Mouse (Mus musculus) heart, postnatal 10 days (tissue): ENCODE measurements around the gene Xrcc4. TPM values are rescaled to one million over a fixed set of nuclear protein-coding genes. Genes with fewer than 3 reads are reported as not detected.

Source experiments
- DNase-seq, 2 experiments: peaks; one replicate each; pipeline ENCODE4 v3.0.0; 2021
- intact Hi-C: fragments of 180-260 bp; cut with DNase I; formaldehyde crosslinking; loops from one replicate; pipeline ENCODE4 v1.15.1; 2025
- total RNA-seq, 2 experiments: library from RNA; stranded (reverse); gene quantifications; 2 replicates each; pipeline ENCODE4 v1.2.3; 2021

The Xrcc4 gene
- total RNA-seq, 2 experiments from 2014 or later: 11.4 to 13.1 TPM

GRCm38 (mm10) chr13:89968671-89969070, 120.7 kb downstream of the Xrcc4 start:
- intact Hi-C loops: no loop called here
- no peak for DNase-seq

GRCm38 (mm10) chr13:89944354-89944753, 145.1 kb downstream of the Xrcc4 start:
- intact Hi-C loops: no loop called here
- DNase-seq: no peak

GRCm38 (mm10) chr13:89929477-89929876, 159.9 kb downstream of the Xrcc4 start:
- intact Hi-C loops: no loop called here
- DNase-seq: peak; percentile 14 to 18

GRCm38 (mm10) chr13:89918814-89919481, 170.5 kb downstream of the Xrcc4 start:
- intact Hi-C loops: no loop called here

GRCm38 (mm10) chr13:89914332-89914731, 175.1 kb downstream of the Xrcc4 start:
- DNase-seq: no peak
- intact Hi-C loops: no loop called here

More at GRCm38 (mm10) chr13:89918814-89919481, 170.5 kb downstream of the Xrcc4 start:
- no peak for DNase-seq

- peak; percentile 11 to 14 for DNase-seq
- intact Hi-C loops: no loop called here
Observed at GRCm38 (mm10) chr13:89913891-89914290, 175.5 kb downstream of the Xrcc4 start.

- intact Hi-C loops: no loop called here
- no peak for DNase-seq
Observed at GRCm38 (mm10) chr13:89906120-89906519, 183.3 kb downstream of the Xrcc4 start.

GRCm38 (mm10) chr13:89899066-89899465, 190.3 kb downstream of the Xrcc4 start:
- DNase-seq: no peak
- intact Hi-C loops: no loop called here

- no peak for DNase-seq
- intact Hi-C loops: no loop called here
Observed at GRCm38 (mm10) chr13:89892140-89892539, 197.3 kb downstream of the Xrcc4 start.

- intact Hi-C loops: no loop called here
- DNase-seq: no peak
Observed at GRCm38 (mm10) chr13:89890159-89890558, 199.2 kb downstream of the Xrcc4 start.

- intact Hi-C loops: no loop called here
- DNase-seq: peak; percentile 4 to 23
Observed at GRCm38 (mm10) chr13:89889074-89889473, 200.3 kb downstream of the Xrcc4 start.

- no peak for DNase-seq
- intact Hi-C loops: no loop called here
Observed at GRCm38 (mm10) chr13:89883523-89883922, 205.9 kb downstream of the Xrcc4 start.

GRCm38 (mm10) chr13:89881281-89881680, 208.1 kb downstream of the Xrcc4 start:
- intact Hi-C loops: no loop called here
- DNase-seq: no peak

GRCm38 (mm10) chr13:89878832-89879468, 210.5 kb downstream of the Xrcc4 start:
- DNase-seq: no peak
- intact Hi-C loops: no loop called here

- intact Hi-C loops: no loop called here
- DNase-seq: no peak
Observed at GRCm38 (mm10) chr13:89875499-89875898, 213.9 kb downstream of the Xrcc4 start.

- DNase-seq: no peak
- intact Hi-C loops: no loop called here
Observed at GRCm38 (mm10) chr13:89872725-89873124, 216.7 kb downstream of the Xrcc4 start.

GRCm38 (mm10) chr13:89854139-89854538, 235.3 kb downstream of the Xrcc4 start:
- no peak for DNase-seq
- intact Hi-C loops: no loop called here

- intact Hi-C loops: no loop called here
- no peak for DNase-seq
Observed at GRCm38 (mm10) chr13:89850746-89851145, 238.7 kb downstream of the Xrcc4 start.

- no peak for DNase-seq
- intact Hi-C loops: no loop called here
Observed at GRCm38 (mm10) chr13:89849955-89850354, 239.5 kb downstream of the Xrcc4 start.

- DNase-seq: no peak
- intact Hi-C loops: no loop called here
Observed at GRCm38 (mm10) chr13:89838635-89839034, 250.8 kb downstream of the Xrcc4 start.

- DNase-seq: no peak
Observed at GRCm38 (mm10) chr13:89834485-89834884, 254.9 kb downstream of the Xrcc4 start.

GRCm38 (mm10) chr13:89833053-89833670, 256.2 kb downstream of the Xrcc4 start:
- DNase-seq: no peak
- intact Hi-C loops: no loop called here

More at GRCm38 (mm10) chr13:89834485-89834884, 254.9 kb downstream of the Xrcc4 start:
- intact Hi-C loops: no loop called here
